Mouse (Mus musculus) layer of hippocampus, postnatal 25 days (tissue): ENCODE data around the gene Cmss1. TPM values are rescaled to one million over a fixed set of nuclear protein-coding genes. Genes with fewer than 3 reads are reported as not detected.

Source experiments
- DNase-seq, 2 experiments: peaks; one replicate each; pipeline ENCODE4 v3.0.0; 2022; ENCODE audit warnings: mixed read lengths in 2 of 2, low spot score in 1 of 2; ENCODE audit errors: extremely low spot score in 1 of 2
- total RNA-seq, 2 experiments: library from RNA; stranded (reverse); gene quantifications; 2 replicates each; pipeline ENCODE4 v1.2.3; 2021

The Cmss1 gene
- total RNA-seq = 10 to 100 TPM; 13.5 to 17.0 TPM

- peak; percentile 77 to 81 for DNase-seq
Measured at GRCm38 (mm10) chr16:57606444-57607227, at the start of gene Cmss1. Gene Cmss1 (minus strand): TSS chr16:57606864.

DNA sequence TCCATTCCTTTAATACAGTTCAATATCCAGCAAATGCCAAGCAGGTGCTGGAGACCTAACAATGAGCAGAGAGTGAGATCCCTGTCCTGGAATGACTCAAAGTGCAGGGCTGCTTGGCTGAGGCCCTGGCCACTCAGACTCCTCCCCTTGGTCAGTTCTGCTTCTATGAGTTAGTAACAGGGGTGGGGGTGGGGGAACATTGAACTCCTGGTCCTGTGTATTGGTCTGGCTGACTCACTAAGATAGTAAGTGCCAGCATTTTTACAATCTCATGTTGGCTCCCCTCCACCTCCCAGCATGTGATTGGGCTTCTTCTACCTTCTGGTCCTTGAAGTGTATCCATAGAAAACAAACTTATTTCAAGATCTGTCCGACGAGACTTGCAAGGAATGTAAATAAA, 43.2 kb upstream of the Cmss1 start:
- no peak for DNase-seq

GRCm38 (mm10) chr16:57641346-57641885, 34.8 kb upstream of the Cmss1 start:
- DNase-seq = no peak

- no peak for DNase-seq
Measured at GRCm38 (mm10) chr16:57634766-57635165, 28.1 kb upstream of the Cmss1 start.

- peak; percentile 49 to 79 for DNase-seq
Measured at GRCm38 (mm10) chr16:57634191-57634590, 27.5 kb upstream of the Cmss1 start.

- peak in 1 of 2 experiments; percentile 54 for DNase-seq
Measured at GRCm38 (mm10) chr16:57611768-57612167, 5.1 kb upstream of the Cmss1 start.

DNA sequence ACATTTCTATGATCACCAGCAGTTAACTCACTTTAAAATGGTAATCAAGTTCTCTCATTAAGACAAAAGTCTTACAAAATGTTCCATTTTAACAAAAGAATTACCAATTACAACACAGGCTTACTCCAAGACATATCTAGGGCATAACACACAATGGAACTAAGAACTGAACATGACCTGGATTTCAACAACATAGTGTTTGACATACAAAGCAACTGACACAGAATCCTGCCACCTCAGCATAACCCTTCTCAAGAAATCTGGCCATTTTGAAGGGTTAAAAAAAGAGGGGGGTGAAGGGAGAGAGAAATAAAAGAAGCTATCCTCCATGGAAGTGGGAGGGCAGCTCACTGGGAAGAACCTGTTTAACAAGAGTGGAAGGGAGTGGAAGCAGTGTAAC, 5.6 kb downstream of the Cmss1 start:
- no peak for DNase-seq

GRCm38 (mm10) chr16:57597295-57597957, 9.2 kb downstream of the Cmss1 start:
- DNase-seq = no peak

- DNase-seq = peak; percentile 3 to 9
Measured at GRCm38 (mm10) chr16:57593422-57594157, 13.1 kb downstream of the Cmss1 start.

- DNase-seq = no peak
Measured at GRCm38 (mm10) chr16:57585201-57585600, 21.5 kb downstream of the Cmss1 start.

DNA sequence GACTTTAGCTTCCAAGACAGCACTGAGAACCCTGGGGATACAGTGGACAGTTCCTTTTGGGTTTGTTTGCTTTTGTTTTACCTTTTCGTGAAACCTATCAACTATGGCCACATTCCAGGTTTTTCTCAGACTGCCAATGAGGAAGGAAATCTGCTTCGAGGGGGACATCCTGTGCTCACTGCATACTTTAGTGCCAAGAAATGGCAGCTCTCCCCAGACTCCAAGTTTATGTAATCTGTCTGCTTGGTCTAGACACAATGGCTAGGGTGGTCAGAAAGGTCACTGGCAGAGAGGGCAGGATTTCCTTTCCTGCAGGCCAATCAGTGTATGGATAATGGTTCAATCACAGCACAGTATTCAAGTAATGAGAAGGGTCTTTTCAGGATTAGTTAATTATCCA, 24.7 kb downstream of the Cmss1 start:
- no peak for DNase-seq

DNA sequence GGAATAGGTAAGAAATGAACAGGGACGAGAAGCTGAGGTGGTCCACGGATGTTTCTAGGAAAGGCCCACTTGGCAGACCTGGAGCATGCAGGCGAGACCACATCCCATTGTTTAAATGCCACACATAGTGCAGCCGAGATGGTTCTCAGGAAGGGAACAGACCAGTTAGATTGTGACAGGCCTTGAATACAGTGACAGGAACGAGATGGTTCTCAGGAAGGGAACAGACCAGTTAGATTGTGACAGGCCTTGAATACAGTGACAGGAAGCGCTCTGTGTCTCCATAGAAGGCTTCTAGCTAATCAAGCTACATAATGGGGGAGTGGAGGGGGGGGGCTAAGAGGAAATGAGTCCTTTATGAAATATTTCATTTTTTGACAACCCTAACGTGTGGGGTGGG, 26.6 kb downstream of the Cmss1 start:
- DNase-seq = no peak

DNA sequence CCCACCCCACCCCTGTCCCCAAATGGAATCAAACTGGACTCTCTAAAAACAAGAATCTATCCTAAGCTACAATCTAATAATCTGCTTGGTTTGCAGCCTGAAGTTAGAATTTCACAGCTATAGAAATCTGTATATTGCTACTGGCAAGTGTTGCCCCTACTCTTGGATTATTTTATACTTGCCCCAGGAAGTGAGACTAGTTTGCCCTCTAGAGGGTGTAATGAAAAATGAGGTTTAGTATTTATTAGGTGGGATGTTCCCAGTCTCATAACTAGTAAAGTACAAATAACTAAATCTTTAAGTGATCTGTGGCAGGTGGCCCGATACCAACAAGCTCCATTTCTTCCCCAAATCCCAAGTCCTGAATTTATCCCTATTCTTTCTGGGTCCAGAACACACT, 29.1 kb downstream of the Cmss1 start:
- DNase-seq = no peak

DNA sequence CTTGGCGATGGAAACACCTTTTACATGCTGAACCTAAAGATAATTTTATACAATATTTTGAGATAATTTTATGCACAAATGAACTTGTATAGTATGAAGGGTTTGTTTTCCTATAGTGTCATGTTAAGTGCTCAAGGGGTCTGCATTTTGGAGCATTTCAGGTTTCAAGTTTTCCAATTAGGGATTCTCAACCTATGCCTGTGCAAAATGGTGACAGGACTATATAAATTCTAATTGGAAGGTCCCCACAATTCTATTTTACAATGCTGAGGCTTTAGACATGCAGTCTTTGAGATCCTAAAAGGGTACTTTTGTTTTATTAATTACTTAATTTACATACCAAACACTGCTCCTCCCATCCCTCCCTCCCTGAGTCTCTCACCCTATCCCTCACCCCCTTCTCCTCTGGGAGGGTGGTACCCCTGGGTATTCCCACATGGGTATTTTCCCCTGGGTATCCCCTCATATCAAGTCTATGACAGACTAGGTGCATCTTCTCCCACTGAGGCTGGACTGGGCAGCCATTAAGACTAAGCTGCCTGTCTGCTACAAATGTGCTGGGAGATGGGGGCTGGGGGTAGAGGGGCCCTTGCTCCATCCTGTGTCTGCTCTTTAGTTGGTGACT, 30.8 kb downstream of the Cmss1 start:
- no peak for DNase-seq

DNA sequence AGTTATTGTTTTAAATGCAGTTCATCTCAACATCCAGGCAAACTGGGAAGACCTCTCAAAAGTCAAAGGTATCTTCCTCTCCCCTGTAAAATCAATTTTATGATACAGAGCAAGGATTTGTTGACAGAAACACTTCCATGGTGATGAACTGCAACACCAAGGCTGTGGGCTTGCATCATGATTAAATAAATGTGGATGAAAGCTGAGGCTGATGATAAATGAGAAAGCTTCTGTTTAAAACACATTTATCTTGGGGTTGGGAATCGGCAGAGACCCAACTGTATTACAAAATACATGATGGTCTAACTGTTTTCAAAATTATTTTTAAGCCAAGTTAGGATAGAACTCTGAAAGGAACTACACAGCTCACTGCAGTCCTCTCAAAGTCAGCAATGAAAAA, 32.8 kb downstream of the Cmss1 start:
- DNase-seq = no peak

DNA sequence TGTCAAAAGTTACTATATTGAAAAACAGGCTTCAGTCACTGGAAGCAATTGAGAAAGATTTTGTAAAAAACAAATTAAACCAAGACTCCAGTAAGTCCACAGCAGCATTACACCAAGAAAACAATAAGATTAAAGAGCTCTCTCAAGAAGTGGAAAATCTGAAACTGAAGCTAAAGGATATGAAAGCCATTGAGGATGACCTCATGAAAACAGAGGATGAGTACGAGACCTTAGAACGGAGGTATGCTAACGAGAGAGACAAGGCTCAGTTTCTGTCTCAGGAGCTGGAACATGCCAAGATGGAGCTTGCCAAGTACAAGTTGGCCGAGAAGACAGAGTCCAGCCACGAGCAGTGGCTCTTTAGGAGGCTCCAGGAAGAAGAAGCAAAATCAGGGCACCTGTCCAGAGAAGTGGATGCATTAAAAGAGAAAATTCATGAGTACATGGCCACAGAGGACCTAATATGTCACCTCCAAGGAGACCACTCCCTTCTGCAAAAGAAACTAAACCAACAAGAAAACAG, 35.8 kb downstream of the Cmss1 start:
- DNase-seq = no peak

DNA sequence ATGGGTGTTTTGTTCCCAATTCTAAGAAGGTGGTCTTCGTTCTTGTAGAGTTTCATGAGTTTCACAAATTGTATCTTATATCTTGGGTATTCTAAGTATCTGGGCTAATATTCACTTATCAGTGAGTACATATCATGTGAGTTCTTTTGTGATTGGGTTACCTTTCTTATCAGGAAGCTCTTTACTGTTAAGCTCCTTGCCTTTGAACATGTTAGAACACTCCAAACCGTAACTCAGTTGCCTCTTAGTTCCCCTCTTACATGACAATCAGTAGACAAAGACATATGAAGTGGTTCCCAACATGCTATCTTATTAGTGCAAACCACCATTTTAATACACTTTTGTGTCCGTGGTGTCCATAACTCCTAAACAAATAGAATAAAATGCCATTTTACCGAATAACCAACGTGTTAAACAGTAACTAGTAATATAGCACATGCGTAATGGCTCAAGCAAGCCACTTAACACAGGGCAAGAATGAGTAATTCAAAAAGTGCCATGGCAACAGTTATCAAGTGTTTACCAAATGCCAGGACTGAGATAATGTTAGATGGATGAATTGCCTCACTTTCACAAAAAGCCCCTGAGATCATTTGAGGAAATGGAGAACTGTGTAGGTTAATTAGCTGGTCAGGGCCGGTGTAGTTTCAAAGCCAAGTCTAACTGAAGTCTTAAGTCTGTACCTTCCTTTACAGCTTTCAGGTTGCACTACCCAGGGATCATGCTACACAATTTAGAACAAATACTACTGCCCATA, 37.8 kb downstream of the Cmss1 start:
- DNase-seq = no peak

DNA sequence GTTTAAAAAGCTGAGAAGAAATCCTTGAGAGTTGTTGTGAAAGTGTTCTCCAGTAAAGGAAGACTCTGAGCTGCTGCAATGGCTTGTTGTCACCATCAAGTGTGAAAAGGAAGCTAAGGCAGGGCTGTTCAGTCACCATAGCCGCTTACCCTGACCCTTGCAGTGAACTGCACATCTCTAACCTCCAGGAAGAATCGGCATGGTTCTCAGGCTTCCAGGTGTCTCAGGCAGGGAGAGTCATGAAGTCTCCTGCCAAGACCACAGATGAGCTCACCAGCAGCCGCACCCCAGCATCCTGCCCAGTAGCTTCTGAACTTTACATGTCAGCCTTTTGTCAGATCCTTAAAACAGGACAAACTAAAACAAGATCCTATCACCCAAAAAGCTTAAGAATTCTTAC, 40.4 kb downstream of the Cmss1 start:
- DNase-seq = no peak

DNA sequence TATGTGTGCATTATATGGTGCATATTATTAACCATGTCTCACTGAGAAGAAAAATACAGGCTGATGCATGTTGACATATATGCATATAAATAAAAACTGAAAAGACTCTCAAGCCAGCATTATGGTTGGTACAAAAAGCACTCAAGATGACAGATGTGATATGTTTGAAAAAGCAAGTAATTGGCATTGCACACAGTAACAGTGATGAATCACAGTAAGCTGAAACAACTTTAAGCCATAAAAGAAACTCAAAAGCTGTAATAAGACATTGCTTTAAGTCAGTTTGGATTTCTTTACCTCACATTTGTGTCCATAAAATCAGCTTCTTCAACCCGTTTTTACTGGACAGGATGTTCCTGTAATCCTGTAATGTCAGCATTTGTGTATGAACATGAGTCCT, 41.9 kb downstream of the Cmss1 start:
- DNase-seq = no peak

DNA sequence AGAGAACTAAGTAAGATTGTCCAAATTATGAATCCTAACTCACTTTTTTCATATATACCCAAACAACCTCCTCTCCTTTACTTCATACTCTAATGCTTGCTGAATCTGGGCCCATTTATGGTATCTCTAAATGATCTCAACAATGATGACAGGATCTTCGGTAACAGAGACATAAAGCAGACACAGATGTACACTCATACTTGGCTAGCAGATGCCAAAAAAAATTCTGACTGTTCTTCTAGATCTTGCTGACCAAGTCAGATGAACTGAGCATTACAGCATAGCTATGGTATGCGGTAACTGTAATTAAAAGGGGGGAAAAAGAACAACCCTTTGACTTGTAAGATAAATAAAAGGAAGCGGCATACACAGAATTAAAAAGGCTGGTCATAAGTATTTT, 43.2 kb downstream of the Cmss1 start:
- DNase-seq = no peak
